Mouse (Mus musculus) olfactory bulb, adult 2 months (tissue): ENCODE data around the gene Tef. TPM values are rescaled to one million over a fixed set of nuclear protein-coding genes. Genes with fewer than 3 reads are reported as not detected.

Experiments
- H3K27ac ChIP-seq: fragments of 200-500 bp; 2 replicates; pipeline ENCODE4 v1.5.1; 2012; ENCODE audit warnings: low read depth, low read length; ENCODE audit not compliant: insufficient read depth
- H3K4me1 ChIP-seq: fragments of 200-500 bp; 2 replicates; pipeline ENCODE4 v1.6.1; 2012; ENCODE audit warnings: low read length; ENCODE audit not compliant: control insufficient read depth, insufficient read depth
- H3K4me3 ChIP-seq: fragments of 200-500 bp; 2 replicates; pipeline ENCODE4 v1.5.1; 2012; ENCODE audit warnings: mild to moderate bottlenecking, low read depth, low read length, moderate library complexity; ENCODE audit not compliant: insufficient read depth
- CTCF ChIP-seq: fragments of 200-500 bp; IDR thresholded peaks from 2 replicates; pipeline ENCODE4 v1.5.1; 2012; ENCODE audit warnings: low read depth, mild to moderate bottlenecking, low read length, moderate library complexity; ENCODE audit not compliant: insufficient read depth
- POLR2A ChIP-seq: fragments of 200-500 bp; IDR thresholded peaks from 2 replicates; pipeline ENCODE4 v1.6.1; 2012; ENCODE audit warnings: mild to moderate bottlenecking, low read depth, low read length, moderate library complexity; ENCODE audit not compliant: insufficient read depth
- WGBS: fragments of 180-500 bp; shearing (Covaris S2); methylation state at CpG from one replicate; pipeline ENCODE4 v1.1.7; 2018; 5-methylcytosine and 5-hydroxymethylcytosine counted together
- polyA plus RNA-seq: library from polyadenylated mRNA; stranded (reverse); fragments of >200 nt; gene quantifications from 2 replicates; pipeline ENCODE4 v1.2.4, GENCODE M21; 2012; ENCODE audit warnings: low replicate concordance; ENCODE audit not compliant: missing spikeins, insufficient read depth, insufficient read length

The Tef gene
- polyA plus RNA-seq, 1 experiment, result not detected

- WGBS, result 18% methylated on average over 24 of the region's 24 CpGs
- peak; percentile 75 for TF ChIP-seq CTCF
- TF ChIP-seq POLR2A, result no peak
- H3K4me1 ChIP-seq, result peaks cover 20% of the 10 kb centered on the region
- peak overlapping the region; percentile 47 for H3K27ac ChIP-seq
- H3K4me3 ChIP-seq, result no peak overlapping the region
Measured at GRCm38 (mm10) chr15:81831136-81831825, 29.1 kb downstream of the Tef start.

GRCm38 (mm10) chr15:81832219-81832618, 30.0 kb downstream of the Tef start:
- no peak for TF ChIP-seq POLR2A
- no peak for TF ChIP-seq CTCF
- 87% methylated on average over 3 of the region's 3 CpGs for WGBS
- no peak overlapping the region for H3K4me3 ChIP-seq
- peaks cover 29% of the 10 kb centered on the region for H3K4me1 ChIP-seq
- no peak overlapping the region for H3K27ac ChIP-seq

- TF ChIP-seq CTCF (no peak), POLR2A (no peak)
- Histone ChIP-seq H3K27ac (no peak overlapping the region), H3K4me1 (peaks cover 29% of the 10 kb centered on the region), H3K4me3 (no peak overlapping the region)
- 86% methylated on average over 4 of the region's 4 CpGs for WGBS
Measured at GRCm38 (mm10) chr15:81833481-81833880, 31.3 kb downstream of the Tef start.

GRCm38 (mm10) chr15:81834171-81834841, 32.1 kb downstream of the Tef start:
- no peak for TF ChIP-seq CTCF
- no peak for TF ChIP-seq POLR2A
- 75% methylated on average over 3 of the region's 3 CpGs for WGBS
- H3K4me1 ChIP-seq, result peaks cover 32% of the 10 kb centered on the region

GRCm38 (mm10) chr15:81835007-81835880, 33.0 kb downstream of the Tef start:
- WGBS, result 80% methylated on average over 10 of the region's 10 CpGs
- peaks cover 36% of the 10 kb centered on the region for H3K4me1 ChIP-seq

More at GRCm38 (mm10) chr15:81834171-81834841, 32.1 kb downstream of the Tef start:
- Histone ChIP-seq H3K4me3 (no peak overlapping the region), H3K27ac (no peak overlapping the region)

GRCm38 (mm10) chr15:81836124-81836821, 34.1 kb downstream of the Tef start:
- peak overlapping the region; percentile 81 for H3K27ac ChIP-seq
- 4% methylated on average over 33 of the region's 33 CpGs for WGBS
- peak overlapping the region; percentile 46 for H3K4me3 ChIP-seq

More at GRCm38 (mm10) chr15:81835007-81835880, 33.0 kb downstream of the Tef start:
- no peak overlapping the region for H3K27ac ChIP-seq
- H3K4me3 ChIP-seq, result no peak overlapping the region
- TF ChIP-seq POLR2A (no peak), CTCF (no peak)

GRCm38 (mm10) chr15:81836966-81837920, 35.0 kb downstream of the Tef start:
- TF ChIP-seq POLR2A (no peak), CTCF (no peak)
- Histone ChIP-seq H3K4me1 (peaks cover 29% of the 10 kb centered on the region), H3K4me3 (no peak overlapping the region), H3K27ac (peak overlapping the region; percentile 81)
- 89% methylated on average over 7 of the region's 7 CpGs for WGBS

More at GRCm38 (mm10) chr15:81836124-81836821, 34.1 kb downstream of the Tef start:
- no peak for TF ChIP-seq POLR2A
- TF ChIP-seq CTCF, result no peak
- peaks cover 34% of the 10 kb centered on the region for H3K4me1 ChIP-seq
